Mouse (Mus musculus) limb, embryonic 11.5 days (tissue): Measurements from ENCODE around the gene Cmip. TPM values are rescaled to one million over a fixed set of nuclear protein-coding genes. Genes with fewer than 3 reads are reported as not detected.

Experiments used
- ATAC-seq: fragments of 200-750 bp; cut with Nextera tagmentation; 2 replicates; pipeline ENCODE4 v1.8.0; 2017; ENCODE audit warnings: low read depth; ENCODE audit not compliant: insufficient number of reproducible peaks, low FRiP score, low TSS enrichment
- DNase-seq: peaks from one replicate; pipeline ENCODE4 v3.0.0-alpha.2; 2015; ENCODE audit warnings: low spot score
- H3K27ac ChIP-seq: fragments of 300-500 bp; sonication (generic); replicated peaks from 2 replicates; pipeline ENCODE4 v1.5.1; 2014; ENCODE audit warnings: low read depth, mild to moderate bottlenecking, low read length
- H3K27me3 ChIP-seq: fragments of 300-500 bp; sonication (generic); 2 replicates; pipeline ENCODE4 v1.6.1; 2014; ENCODE audit warnings: mild to moderate bottlenecking, low read length, mixed read lengths; ENCODE audit not compliant: control insufficient read depth, insufficient read depth
- H3K36me3 ChIP-seq: fragments of 300-500 bp; sonication (generic); 2 replicates; pipeline ENCODE4 v1.6.1; 2014; ENCODE audit warnings: mild to moderate bottlenecking, low read length, moderate library complexity, mixed read lengths; ENCODE audit not compliant: control insufficient read depth, insufficient read depth
- H3K4me1 ChIP-seq: fragments of 300-500 bp; sonication (generic); 2 replicates; pipeline ENCODE4 v1.6.1; 2014; ENCODE audit warnings: low read length, mixed read lengths; ENCODE audit not compliant: control insufficient read depth, insufficient read depth
- H3K4me2 ChIP-seq: fragments of 300-500 bp; sonication (generic); 2 replicates; pipeline ENCODE4 v1.6.1; 2014; ENCODE audit warnings: low read depth, mild to moderate bottlenecking, moderate library complexity; ENCODE audit not compliant: severe bottlenecking
- H3K4me3 ChIP-seq: fragments of 300-500 bp; sonication (generic); 2 replicates; pipeline ENCODE4 v1.5.1; 2014; ENCODE audit warnings: low read depth, low read length
- H3K9ac ChIP-seq: fragments of 300-500 bp; sonication (generic); 2 replicates; pipeline ENCODE4 v1.6.1; 2014; ENCODE audit warnings: mild to moderate bottlenecking, low read length
- H3K9me3 ChIP-seq: fragments of 300-500 bp; sonication (generic); 2 replicates; pipeline ENCODE4 v1.6.1; 2016; ENCODE audit warnings: low read length; ENCODE audit not compliant: control insufficient read depth
- WGBS: fragments of 180-500 bp; shearing (Covaris S2); extraction: QIAGEN DNeasy Blood & Tissue Kit; methylation state at CpG from one replicate; pipeline ENCODE4 v1.1.7; 2014; 5-methylcytosine and 5-hydroxymethylcytosine counted together
- polyA plus RNA-seq: library from polyadenylated mRNA; unstranded; fragments of >200 nt; fragmentation: Nextera tagmentation; extraction: Ambion mirVana; gene quantifications from 2 replicates; pipeline ENCODE4 v1.2.1, GENCODE M21; 2014

The Cmip gene
- polyA plus RNA-seq, 1 experiment from 2014 or later, result 14.3 TPM

DNA sequence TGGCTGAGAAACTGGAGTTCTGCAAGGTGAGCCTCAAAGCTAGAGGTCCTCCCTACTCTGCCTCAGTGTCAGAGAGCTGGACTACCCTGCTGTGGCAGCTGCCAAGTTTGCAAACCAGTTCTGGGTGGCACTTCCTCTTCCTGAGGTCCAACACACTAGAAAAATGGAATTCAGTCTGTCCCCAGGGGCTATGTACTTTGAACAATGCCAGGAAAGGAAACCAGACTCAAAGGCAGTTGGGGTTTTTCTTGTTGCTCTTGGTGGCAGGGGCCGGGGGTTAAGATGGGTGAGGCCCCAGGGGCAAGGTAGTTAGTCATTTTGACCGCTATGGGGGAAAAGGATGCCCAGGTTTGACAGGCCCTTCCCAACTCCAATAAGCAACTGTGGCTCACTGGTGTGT lies 238.0 kb downstream of the Cmip start:
- no peak for DNase-seq
- no peak overlapping the region for H3K9ac ChIP-seq
- WGBS, result 79% methylated on average over 2 of the region's 2 CpGs
- no peaks in the 10 kb centered on the region for H3K36me3 ChIP-seq
- peaks cover 14% of the 10 kb centered on the region; the same call in 1 of the 2 replicates for H3K27me3 ChIP-seq
- no peak overlapping the region for H3K4me3 ChIP-seq
- H3K27ac ChIP-seq, result no peak overlapping the region
- no peaks in the 10 kb centered on the region for H3K9me3 ChIP-seq
- ATAC-seq, result no peak
- H3K4me1 ChIP-seq, result peaks cover 6% of the 10 kb centered on the region; the same call in 1 of the 2 replicates
- no peak overlapping the region for H3K4me2 ChIP-seq

DNA sequence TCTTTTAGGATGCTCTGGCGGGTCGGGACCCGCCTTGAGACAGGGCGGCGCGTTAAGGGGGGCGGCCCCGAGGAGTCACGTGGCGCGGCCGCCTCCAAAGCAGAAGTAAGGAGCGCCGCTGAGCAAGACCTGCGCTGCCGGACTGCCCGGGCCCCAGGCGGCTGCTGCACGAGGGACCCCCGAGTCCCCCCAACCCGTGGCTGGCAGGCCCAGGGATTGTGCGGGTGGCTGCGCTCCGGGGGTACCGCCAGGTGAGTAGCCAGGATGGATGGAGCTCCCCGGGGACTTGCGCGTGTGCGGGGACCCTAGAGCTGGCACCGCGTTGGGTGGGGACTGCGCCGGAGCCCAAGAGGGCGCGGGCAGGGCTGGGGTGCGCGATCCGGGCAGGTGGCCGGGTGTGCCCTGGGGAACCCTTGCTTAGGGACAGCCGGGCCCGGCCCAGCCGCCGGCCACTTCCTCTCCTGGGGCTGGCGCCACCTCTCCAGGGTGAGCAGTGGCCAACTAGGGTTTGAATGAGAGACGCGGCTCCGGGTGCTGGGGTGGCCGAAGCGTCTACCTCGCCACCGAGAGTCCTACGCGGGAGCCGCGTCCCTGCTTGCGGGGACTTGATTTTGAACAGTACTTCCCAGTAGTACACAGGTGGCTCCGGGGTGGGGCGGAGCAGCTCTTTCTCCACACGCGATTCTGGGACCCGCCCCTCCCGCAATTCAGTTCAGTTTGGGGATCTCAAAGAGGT lies 241.5 kb downstream of the Cmip start, which contains the start of gene Plcg2:
Gene Plcg2, plus strand, starts transcription at position 113 of the 736 bp plus-strand sequence.
- peak; percentile 58 for ATAC-seq
- H3K36me3 ChIP-seq, result no peaks in the 10 kb centered on the region
- H3K9ac ChIP-seq, result peak within 1 kb of the TSS; percentile 58
- H3K4me2 ChIP-seq, result peak within 1 kb of the TSS; percentile 100
- DNase-seq, result peak; percentile 64
- peaks cover 11% of the 10 kb centered on the region; the same call in 1 of the 2 replicates for H3K27me3 ChIP-seq
- WGBS, result 1% methylated on average over 59 of the region's 62 CpGs
- H3K27ac ChIP-seq, result no peak within 1 kb of the TSS
- H3K4me1 ChIP-seq, result peaks cover 6% of the 10 kb centered on the region; the same call in 1 of the 2 replicates
- peak within 1 kb of the TSS; percentile 61 for H3K4me3 ChIP-seq
- H3K9me3 ChIP-seq, result no peaks in the 10 kb centered on the region

DNA sequence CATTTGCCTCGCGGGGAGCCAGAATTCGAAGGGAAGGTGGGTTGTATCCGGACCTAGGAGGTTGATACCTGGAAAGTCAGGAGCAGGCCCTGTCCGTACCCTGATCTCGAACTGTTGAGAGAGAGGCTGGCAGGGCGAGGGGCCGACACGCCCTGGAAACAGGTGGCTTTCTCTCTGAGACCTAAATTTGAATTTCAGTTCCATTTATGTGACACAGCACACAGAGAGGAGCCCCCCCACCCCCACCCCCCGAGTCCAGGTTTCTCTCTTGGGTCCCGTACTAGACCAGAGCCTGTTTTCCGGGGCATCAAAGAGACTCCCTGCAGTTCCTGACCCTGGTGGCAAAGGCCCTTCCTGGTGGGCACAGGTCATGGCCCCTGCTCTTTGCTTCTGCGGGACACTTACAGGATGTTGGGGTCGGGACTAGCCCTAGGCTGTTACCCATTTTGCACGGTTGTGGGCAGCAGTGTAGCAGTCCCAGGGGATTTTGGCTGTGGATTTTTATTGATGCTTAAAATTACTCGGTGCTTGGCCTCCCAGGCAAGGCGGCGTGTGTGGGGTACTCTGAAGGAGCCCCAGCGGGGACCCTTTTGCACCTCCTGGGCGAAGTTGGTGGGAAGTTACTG lies 242.2 kb downstream of the Cmip start:
- peak; percentile 32 for DNase-seq
- H3K27ac ChIP-seq, result no peak overlapping the region
- no peaks in the 10 kb centered on the region for H3K9me3 ChIP-seq
- ATAC-seq, result 0 out of 2 replicates have a peak, but pooled peaks have one; percentile 17
- peaks cover 6% of the 10 kb centered on the region; the same call in 1 of the 2 replicates for H3K4me1 ChIP-seq
- peak overlapping the region; percentile 100 for H3K4me2 ChIP-seq
- 3% methylated on average over 20 of the region's 20 CpGs for WGBS
- peaks cover 11% of the 10 kb centered on the region; the same call in 1 of the 2 replicates for H3K27me3 ChIP-seq
- peak overlapping the region; percentile 61 for H3K4me3 ChIP-seq
- no peak overlapping the region for H3K9ac ChIP-seq
- H3K36me3 ChIP-seq, result no peaks in the 10 kb centered on the region

DNA sequence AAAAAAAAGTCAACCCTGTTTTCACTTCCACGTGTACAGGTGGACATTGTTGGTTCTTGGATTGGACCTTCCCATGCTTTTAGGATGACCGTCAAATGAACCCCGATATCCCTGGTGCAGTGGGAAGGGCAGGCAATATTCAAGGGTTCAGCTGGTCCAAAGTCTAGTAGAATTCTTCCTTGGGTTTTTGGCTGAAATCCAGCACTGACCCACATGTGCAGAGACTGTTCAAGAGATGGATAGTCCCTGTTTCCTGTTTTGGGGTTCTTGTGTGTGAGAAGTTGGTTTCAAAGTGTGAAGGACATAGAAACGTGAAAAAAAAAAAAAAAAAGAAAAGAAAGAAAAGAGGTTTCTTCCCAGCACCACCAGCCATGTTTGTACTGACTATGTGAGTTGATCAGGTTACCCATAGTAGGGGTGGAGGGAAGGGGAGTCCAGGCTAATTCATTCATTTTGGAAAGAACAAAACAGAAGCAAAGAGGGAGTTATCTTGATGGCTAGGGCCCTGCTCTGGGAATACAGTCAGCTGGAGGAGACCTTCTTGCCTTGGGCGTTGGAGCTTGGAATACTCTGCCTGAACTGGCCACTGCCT lies 243.5 kb downstream of the Cmip start:
- DNase-seq (no peak), ATAC-seq (no peak)
- Histone ChIP-seq H3K36me3 (no peaks in the 10 kb centered on the region), H3K4me1 (peaks cover 6% of the 10 kb centered on the region; the same call in 1 of the 2 replicates), H3K27me3 (peaks cover 11% of the 10 kb centered on the region; the same call in 1 of the 2 replicates), H3K9me3 (no peaks in the 10 kb centered on the region), H3K4me3 (no peak overlapping the region), H3K4me2 (no peak overlapping the region), H3K9ac (no peak overlapping the region), H3K27ac (no peak overlapping the region)
- 80% methylated on average over 5 of the region's 5 CpGs for WGBS

DNA sequence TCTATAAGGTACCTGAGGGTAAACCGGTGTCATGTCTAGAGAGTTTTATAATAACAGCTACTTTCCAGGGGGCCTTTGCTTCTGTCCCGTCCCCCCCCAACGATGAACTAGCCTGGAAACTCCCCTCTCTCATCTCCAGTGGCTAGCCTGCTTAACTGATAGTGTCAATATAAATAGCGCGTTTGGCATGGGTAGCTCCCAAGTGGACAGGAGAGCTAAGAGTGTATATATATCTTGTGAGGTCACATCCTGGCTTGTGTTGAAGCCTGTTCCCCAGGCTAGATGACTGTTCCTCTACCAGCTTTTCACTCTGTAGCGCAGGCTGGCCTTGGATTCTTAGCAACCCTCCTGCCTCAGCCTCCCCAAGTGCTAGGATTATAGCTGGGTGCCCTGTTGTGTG lies 244.5 kb downstream of the Cmip start:
- no peak overlapping the region for H3K4me2 ChIP-seq
- no peak overlapping the region for H3K4me3 ChIP-seq
- no peak overlapping the region for H3K27ac ChIP-seq
- ATAC-seq, result no peak
- peaks cover 11% of the 10 kb centered on the region; the same call in 1 of the 2 replicates for H3K27me3 ChIP-seq
- 90% methylated on average over 6 of the region's 6 CpGs for WGBS
- peaks cover 6% of the 10 kb centered on the region; the same call in 1 of the 2 replicates for H3K4me1 ChIP-seq
- DNase-seq, result no peak
- no peaks in the 10 kb centered on the region for H3K36me3 ChIP-seq
- H3K9me3 ChIP-seq, result no peaks in the 10 kb centered on the region
- H3K9ac ChIP-seq, result no peak overlapping the region

DNA sequence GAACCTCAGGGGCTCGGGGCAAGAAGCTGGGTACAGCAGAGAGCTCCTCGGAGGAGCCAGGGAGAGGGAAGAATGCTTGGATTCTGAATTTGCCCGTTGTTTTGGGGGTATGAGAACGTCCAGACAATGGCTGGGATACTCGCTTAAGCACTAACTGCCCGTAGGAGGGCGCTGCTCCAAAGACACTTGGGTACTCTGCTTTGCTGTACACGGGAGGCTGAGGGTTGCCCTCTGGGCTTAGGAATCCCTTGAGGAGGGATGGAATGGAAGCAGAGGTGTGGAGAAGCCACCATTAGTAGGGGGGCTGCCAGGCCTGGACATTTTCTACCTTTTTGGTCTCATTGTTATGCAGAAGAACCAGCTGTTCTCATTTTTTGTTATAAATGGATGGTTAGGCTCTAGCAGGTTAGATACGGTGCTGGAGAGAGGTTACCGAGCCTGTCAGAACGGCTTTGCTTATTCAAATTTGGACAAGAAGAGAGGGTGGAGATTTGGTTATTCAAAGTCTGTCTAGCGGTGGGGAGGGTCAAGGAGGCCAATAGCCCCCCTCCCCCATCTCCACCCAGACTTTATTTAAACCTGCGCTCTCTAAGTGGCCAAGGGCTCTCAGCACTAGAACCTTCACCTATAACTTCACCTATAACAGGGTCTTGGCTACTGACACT lies 246.7 kb downstream of the Cmip start:
- Histone ChIP-seq H3K36me3 (no peaks in the 10 kb centered on the region), H3K4me2 (no peak overlapping the region), H3K9me3 (no peaks in the 10 kb centered on the region), H3K4me1 (peaks cover 4% of the 10 kb centered on the region; the same call in 1 of the 2 replicates), H3K27me3 (peaks cover 5% of the 10 kb centered on the region; the same call in 1 of the 2 replicates), H3K9ac (no peak overlapping the region), H3K27ac (no peak overlapping the region), H3K4me3 (no peak overlapping the region)
- DNase-seq (no peak), ATAC-seq (no peak)
- 77% methylated on average over 13 of the region's 13 CpGs for WGBS

DNA sequence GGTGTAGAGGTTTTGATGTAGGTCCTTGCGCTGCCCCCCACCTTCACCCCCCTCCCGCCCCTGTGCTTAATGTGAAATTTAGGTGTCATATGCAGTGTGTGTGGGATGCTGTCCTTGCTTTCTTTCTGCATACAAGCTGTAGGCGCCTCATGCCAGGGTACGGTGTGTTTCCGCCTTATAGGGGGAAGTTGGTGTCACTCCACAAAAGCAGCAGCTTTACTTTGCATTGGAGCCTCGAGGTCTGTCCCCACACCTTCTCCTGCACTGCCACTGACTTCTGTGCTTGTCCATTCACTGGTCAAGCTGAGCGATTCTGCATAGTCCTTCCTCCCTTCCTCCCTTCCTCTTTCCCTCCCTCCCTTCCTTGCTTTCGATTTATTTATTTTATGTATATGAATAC lies 250.8 kb downstream of the Cmip start:
- Histone ChIP-seq H3K4me1 (no peaks in the 10 kb centered on the region), H3K9me3 (no peaks in the 10 kb centered on the region), H3K27ac (no peak overlapping the region), H3K4me3 (no peak overlapping the region), H3K36me3 (no peaks in the 10 kb centered on the region), H3K9ac (no peak overlapping the region), H3K4me2 (no peak overlapping the region), H3K27me3 (no peaks in the 10 kb centered on the region)
- WGBS, result 90% methylated on average over 8 of the region's 8 CpGs
- ATAC-seq, result no peak
- no peak for DNase-seq
